Mouse (Mus musculus) bone marrow macrophage, adult 2 months (primary cell): ENCODE results near the gene Cfap58. TPM values are rescaled to one million over a fixed set of nuclear protein-coding genes. Genes with fewer than 3 reads are reported as not detected.
A peak's percentile ranks its signal among the peaks of the same experiment; 100 is the strongest.

Experiments
- H3K27ac ChIP-seq: 2 replicates; pipeline ENCODE4 v1.5.1; 2012; ENCODE audit warnings: low read depth, low read length; ENCODE audit not compliant: insufficient read depth
- H3K4me1 ChIP-seq: 2 replicates; pipeline ENCODE4 v1.6.1; 2012; ENCODE audit warnings: low read length; ENCODE audit not compliant: control insufficient read depth, insufficient read depth
- H3K4me3 ChIP-seq: 2 replicates; pipeline ENCODE4 v1.5.1; 2012; ENCODE audit warnings: mild to moderate bottlenecking, low read length, moderate library complexity; ENCODE audit not compliant: insufficient read depth
- CTCF ChIP-seq: IDR thresholded peaks from 2 replicates; pipeline ENCODE4 v1.5.1; 2012; ENCODE audit warnings: low read depth, mild to moderate bottlenecking, low read length, moderate library complexity
- POLR2A ChIP-seq: IDR thresholded peaks from 2 replicates; pipeline ENCODE4 v1.6.1; 2012; ENCODE audit warnings: mild to moderate bottlenecking, low read depth, low read length, borderline replicate concordance
- polyA plus RNA-seq: library from polyadenylated mRNA; stranded (reverse); fragments of >200 nt; gene quantifications from 2 replicates; pipeline ENCODE4 v1.2.4, GENCODE M21; 2012; ENCODE audit not compliant: missing spikeins, insufficient read depth, insufficient read length

The Cfap58 gene
- polyA plus RNA-seq: not detected in 2 replicates

DNA sequence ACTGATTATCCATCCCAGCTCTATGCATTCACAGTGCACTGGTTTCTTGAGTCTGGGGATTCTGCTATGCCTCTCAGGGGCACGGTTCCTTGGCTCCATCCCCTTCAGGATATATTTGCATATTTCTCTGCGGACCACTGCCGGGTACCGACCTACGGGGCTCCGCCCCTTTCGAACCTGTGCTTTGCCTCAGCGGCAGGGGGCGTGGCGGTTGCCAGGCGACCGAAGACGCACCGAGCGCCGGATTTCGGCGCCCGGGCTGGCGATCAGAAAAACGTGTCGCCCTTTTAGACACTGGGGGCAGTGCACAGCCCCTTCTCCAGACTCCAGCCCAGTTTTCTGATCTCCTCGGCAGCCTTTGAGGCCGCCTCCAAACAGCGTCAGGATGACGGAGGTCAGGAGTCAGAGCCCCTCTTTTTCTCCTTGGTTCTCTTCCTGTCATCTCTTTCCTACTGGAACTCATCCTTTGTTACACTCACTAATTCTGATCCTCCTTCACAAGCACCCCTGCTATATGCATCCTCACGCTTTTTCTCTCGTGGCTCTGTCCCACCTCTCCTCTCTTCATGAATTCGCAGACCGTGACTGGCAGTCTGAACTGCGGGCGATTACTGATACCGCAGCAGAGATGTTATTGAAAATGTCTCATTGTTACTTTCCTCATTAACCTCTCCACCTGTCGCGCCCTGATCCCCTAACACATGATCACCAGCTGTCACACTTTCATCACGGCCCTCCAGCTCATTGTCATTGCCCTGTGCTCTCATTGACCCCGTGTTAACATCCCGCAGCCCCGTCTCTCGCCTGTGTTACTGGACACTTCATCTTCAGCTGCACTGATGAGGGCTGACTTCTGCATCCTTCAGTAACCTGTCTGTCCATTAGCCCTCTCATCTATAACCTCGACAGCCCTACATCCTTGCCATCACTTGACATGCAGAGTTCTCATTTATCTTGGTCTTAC lies at the start of gene Cfap58:
TSS of gene Cfap58 (plus strand) at position 233 of the 964 bp plus-strand sequence.
- Histone ChIP-seq H3K4me3 (peak within 1 kb of the TSS; percentile 53), H3K27ac (peak within 1 kb of the TSS; percentile 51), H3K4me1 (peaks cover 7% of the 10 kb centered on the region)
- TF ChIP-seq CTCF (no peak), POLR2A (no peak)

GRCm38 (mm10) chr19:47888037-47888436 lies 49.4 kb upstream of the Cfap58 start:
- H3K27ac ChIP-seq: no peak overlapping the region
- H3K4me1 ChIP-seq: 0 out of 2 replicates have a peak, but pooled peaks cover 2% of the 10 kb centered on the region
- no peak overlapping the region for H3K4me3 ChIP-seq
- TF ChIP-seq CTCF (no peak), POLR2A (no peak)

DNA sequence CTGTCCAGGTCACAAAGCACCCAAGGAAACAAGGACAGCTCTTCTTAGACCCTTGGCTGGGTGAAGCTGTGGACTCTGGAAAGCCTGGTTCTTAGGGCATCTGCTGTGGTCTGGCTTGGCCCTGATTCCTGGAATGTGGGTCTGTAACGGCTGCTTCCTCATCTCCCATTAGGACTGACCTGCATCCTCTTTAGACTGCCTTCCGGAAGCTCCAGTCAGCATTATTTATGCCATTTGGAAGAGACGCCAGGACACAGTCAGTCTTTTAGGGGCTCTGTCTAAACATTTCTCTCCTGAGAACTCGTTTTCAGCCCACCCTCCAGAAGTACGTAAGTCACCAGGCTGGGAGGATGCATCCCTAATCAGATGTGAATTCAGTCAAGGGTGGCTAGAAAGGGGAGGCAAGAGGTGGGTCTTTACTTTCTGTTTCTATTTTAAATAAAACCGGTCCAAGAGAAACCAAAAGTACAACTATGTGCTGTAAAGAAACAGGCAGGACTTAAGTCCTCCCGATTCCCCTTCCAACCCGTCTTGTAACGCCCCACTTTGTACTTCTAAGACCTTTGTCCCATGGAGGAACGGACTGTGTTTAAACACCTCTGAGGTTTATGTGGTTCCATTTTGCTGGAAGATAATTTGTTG lies 46.9 kb upstream of the Cfap58 start:
- TF ChIP-seq CTCF: no peak
- no peak for TF ChIP-seq POLR2A
- H3K4me1 ChIP-seq: 0 out of 2 replicates have a peak, but pooled peaks cover 2% of the 10 kb centered on the region
- no peak overlapping the region for H3K27ac ChIP-seq
- no peak overlapping the region for H3K4me3 ChIP-seq

GRCm38 (mm10) chr19:47891562-47892312 lies 45.7 kb upstream of the Cfap58 start:
- Histone ChIP-seq H3K4me1 (0 out of 2 replicates have a peak, but pooled peaks cover 2% of the 10 kb centered on the region), H3K27ac (no peak overlapping the region), H3K4me3 (no peak overlapping the region)
- TF ChIP-seq POLR2A (no peak), CTCF (no peak)

DNA sequence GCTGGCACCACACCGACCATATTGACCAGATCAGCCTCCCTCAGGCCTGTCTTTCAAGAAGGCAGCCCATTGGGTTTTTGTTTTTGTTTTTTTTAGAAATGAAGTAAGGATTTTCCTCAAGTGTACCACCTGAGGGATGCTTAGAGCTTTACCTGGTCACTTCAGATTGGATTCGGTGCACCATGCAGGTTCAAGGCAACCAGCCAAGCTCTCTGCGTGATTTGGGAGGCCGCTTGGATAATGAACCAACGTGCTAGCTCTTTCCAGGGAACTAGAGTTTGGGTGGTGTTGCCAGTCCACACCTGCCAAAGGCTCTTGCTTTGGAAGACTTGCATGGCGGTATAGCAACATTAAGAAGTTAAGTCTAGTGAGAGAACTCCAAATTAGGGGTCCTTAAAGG lies 44.4 kb upstream of the Cfap58 start:
- Histone ChIP-seq H3K4me3 (no peak overlapping the region), H3K27ac (no peak overlapping the region), H3K4me1 (no peaks in the 10 kb centered on the region)
- TF ChIP-seq CTCF: no peak

DNA sequence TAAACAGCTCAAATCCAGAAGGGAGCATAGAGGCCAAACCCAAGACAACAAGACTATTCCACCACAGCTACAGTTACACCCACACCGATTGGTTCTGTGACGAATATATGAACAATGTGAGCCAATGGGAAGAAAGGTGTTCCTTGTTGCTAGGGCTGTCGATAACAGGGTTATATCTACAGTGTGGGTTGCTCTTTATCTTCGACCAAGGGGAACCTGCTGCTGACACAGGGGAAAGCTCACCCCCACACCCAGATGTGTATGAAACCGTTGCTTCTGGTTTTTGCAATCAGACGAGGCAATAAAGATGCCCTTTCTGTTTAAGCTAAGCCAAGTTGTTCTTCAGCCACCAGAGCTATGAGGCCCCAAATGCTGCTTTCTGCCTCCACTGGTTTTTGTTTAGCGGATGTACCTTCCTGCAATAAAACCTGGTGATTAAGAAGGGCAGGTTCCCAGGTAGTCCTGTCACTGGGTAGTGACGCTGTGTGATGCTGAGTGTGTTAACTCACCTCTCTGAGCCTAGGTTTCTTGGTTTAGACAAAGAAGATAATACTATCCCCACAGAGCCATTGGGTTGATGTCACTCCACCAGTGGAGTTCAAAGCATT lies 38.9 kb upstream of the Cfap58 start:
- Histone ChIP-seq H3K27ac (no peak overlapping the region), H3K4me3 (no peak overlapping the region), H3K4me1 (peaks cover 31% of the 10 kb centered on the region)
- TF ChIP-seq CTCF: no peak
- TF ChIP-seq POLR2A: no peak

- no peak for TF ChIP-seq CTCF
- no peak for TF ChIP-seq POLR2A
- Histone ChIP-seq H3K4me3 (no peak overlapping the region), H3K4me1 (peaks cover 38% of the 10 kb centered on the region), H3K27ac (no peak overlapping the region)
Observed at GRCm38 (mm10) chr19:47900012-47900411, 37.5 kb upstream of the Cfap58 start.

GRCm38 (mm10) chr19:47900558-47900957 lies 36.9 kb upstream of the Cfap58 start:
- H3K4me3 ChIP-seq: no peak overlapping the region
- no peak for TF ChIP-seq CTCF
- no peak for TF ChIP-seq POLR2A
- H3K27ac ChIP-seq: no peak overlapping the region
- H3K4me1 ChIP-seq: peaks cover 43% of the 10 kb centered on the region

DNA sequence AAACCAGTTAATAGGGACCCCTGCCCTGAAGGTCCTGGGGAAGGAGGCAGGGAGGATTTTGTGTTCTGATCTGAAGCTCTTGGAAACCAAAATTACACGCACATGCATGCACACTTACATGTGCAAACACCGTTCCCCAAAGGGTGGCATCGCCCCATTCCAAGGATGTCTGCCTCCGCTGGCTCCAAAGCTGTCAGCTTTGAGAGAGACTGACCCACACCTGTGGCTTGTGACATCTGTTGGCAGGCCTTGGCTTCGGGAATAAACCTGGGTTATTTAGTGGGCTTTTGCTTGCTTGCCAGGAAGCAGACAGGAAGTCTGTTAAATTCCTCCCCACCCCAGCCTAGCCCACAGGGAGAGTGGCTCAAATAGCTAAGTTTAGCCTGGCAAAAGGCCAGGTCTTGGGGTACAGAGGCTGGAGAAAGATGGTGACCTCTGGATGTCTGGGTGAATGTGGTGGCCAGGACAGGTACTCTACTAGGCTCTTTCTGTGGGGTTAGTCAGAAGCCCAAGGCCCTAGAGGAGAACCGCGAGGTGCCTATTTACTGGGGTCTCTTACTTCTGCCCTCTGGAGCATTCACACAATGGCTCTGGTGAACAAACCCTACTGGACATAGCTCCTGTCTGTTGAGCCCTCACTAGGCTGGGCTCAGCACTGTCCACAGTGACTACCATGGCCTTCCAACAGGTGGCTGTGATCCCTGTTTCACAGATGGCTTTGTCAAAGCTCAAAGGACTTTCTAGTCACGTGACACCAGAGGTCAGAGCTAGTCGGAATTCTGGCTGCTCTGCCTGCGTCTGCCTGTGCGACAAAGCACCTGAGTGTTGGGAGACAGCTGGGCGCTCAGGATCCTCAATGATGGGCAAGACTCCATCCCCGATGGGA lies 34.9 kb upstream of the Cfap58 start:
- Histone ChIP-seq H3K4me3 (no peak overlapping the region), H3K27ac (no peak overlapping the region), H3K4me1 (peaks cover 46% of the 10 kb centered on the region)
- no peak for TF ChIP-seq CTCF
- TF ChIP-seq POLR2A: no peak
